Mouse (Mus musculus) neural tube, embryonic 15.5 days (tissue): ENCODE measurements around the gene Mecp2. TPM values are rescaled to one million over a fixed set of nuclear protein-coding genes. Genes with fewer than 3 reads are reported as not detected.
"Not testable (repeated sequence)": the region's sequence is repeated elsewhere in the genome, so short reads cannot be mapped to it uniquely, and the experiment has no call there.

Experiments used
- ATAC-seq: fragments of 200-750 bp; cut with Nextera tagmentation; 2 replicates; pipeline ENCODE4 v1.8.0; 2017; ENCODE audit warnings: mild to moderate bottlenecking, moderate TSS enrichment, moderate library complexity; ENCODE audit not compliant: low FRiP score
- H3K27ac ChIP-seq: fragments of 300-500 bp; sonication (generic); replicated peaks from 2 replicates; pipeline ENCODE4 v1.5.1; 2015; ENCODE audit warnings: mild to moderate bottlenecking, inconsistent platforms
- H3K27me3 ChIP-seq: fragments of 300-500 bp; sonication (generic); replicated peaks from 2 replicates; pipeline ENCODE4 v1.6.1; 2015; ENCODE audit warnings: inconsistent platforms
- H3K36me3 ChIP-seq: fragments of 300-500 bp; sonication (generic); 2 replicates; pipeline ENCODE4 v1.6.1; 2015; ENCODE audit warnings: inconsistent platforms
- H3K4me1 ChIP-seq: fragments of 300-500 bp; sonication (generic); 2 replicates; pipeline ENCODE4 v1.6.1; 2015; ENCODE audit warnings: inconsistent platforms
- H3K4me2 ChIP-seq: fragments of 300-500 bp; sonication (generic); 2 replicates; pipeline ENCODE4 v1.6.1; 2015; ENCODE audit warnings: inconsistent platforms, mild to moderate bottlenecking, moderate library complexity
- H3K4me3 ChIP-seq: fragments of 300-500 bp; sonication (generic); replicated peaks from 2 replicates; pipeline ENCODE4 v1.5.1; 2015; ENCODE audit warnings: mild to moderate bottlenecking, inconsistent platforms
- H3K9ac ChIP-seq: fragments of 300-500 bp; sonication (generic); replicated peaks from 2 replicates; pipeline ENCODE4 v1.6.1; 2015; ENCODE audit warnings: mild to moderate bottlenecking, inconsistent platforms
- H3K9me3 ChIP-seq: fragments of 300-500 bp; sonication (generic); replicated peaks from 2 replicates; pipeline ENCODE4 v1.6.1; 2016; ENCODE audit warnings: inconsistent platforms
- WGBS: fragments of 180-500 bp; shearing (Covaris S2); methylation state at CpG from one replicate; pipeline ENCODE4 v1.1.7; 2015; ENCODE audit warnings: mixed read lengths; 5-methylcytosine and 5-hydroxymethylcytosine counted together
- polyA plus RNA-seq: library from polyadenylated mRNA; unstranded; fragments of >200 nt; fragmentation: Nextera tagmentation; extraction: Ambion mirVana; gene quantifications from 2 replicates; pipeline ENCODE4 v1.2.1, GENCODE M21; 2015

Mecp2 gene
- 11.2 and 11.7 TPM in 2 replicates for polyA plus RNA-seq

- not testable (repeated sequence) for H3K36me3 ChIP-seq, H3K4me1 ChIP-seq, H3K9ac ChIP-seq, H3K27ac ChIP-seq, ATAC-seq, H3K4me2 ChIP-seq, H3K4me3 ChIP-seq, H3K27me3 ChIP-seq, H3K9me3 ChIP-seq
- 31% methylated on average over 1 of the region's 1 CpGs for WGBS
Measured at GRCm38 (mm10) chrX:74135263-74135662, at the start of gene Mecp2. Gene Mecp2 (minus strand): TSS chrX:74135363.

DNA sequence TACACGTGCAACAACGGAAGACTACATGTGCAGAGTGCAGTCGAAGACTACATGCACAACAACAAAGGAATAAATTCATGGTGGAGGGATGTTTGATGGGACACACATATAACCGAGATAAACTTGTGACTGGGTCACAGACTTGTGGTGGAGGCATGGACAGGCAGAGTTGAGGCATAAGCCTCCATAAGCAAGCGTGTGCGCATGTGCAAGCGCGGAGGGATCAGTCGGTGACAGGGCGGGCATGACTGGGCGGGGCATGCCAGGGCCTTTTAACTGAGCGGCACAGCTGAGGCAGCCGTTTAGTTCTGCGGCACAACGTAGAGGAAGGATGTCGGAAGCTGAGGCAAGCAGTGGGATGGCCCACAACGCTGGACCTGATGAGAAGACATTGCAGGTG, 41.8 kb upstream of the Mecp2 start, which contains the start of gene Tktl1:
TSS of gene Tktl1 (plus strand) at position 301 of the 400 bp plus-strand sequence.
- no peak within 1 kb of the TSS for H3K4me3 ChIP-seq

GRCm38 (mm10) chrX:74167738-74168137, 32.6 kb upstream of the Mecp2 start, which contains the start of gene Tex28:
Gene Tex28 (minus strand): TSS chrX:74167838.
- Histone ChIP-seq H3K27ac (no peak within 1 kb of the TSS), H3K9ac (no peak within 1 kb of the TSS), H3K4me2 (no peak within 1 kb of the TSS), H3K4me3 (no peak within 1 kb of the TSS), H3K27me3 (no peaks in the 10 kb centered on the region), H3K36me3 (no peaks in the 10 kb centered on the region), H3K9me3 (no peaks in the 10 kb centered on the region), H3K4me1 (no peaks in the 10 kb centered on the region)
- ATAC-seq: no peak
- WGBS: 97% methylated on average over 1 of the region's 1 CpGs

More for the DNA sequence above, 41.8 kb upstream of the Mecp2 start, which contains the start of gene Tktl1:
- H3K4me2 ChIP-seq: no peak within 1 kb of the TSS
- ATAC-seq: no peak
- no peaks in the 10 kb centered on the region for H3K9me3 ChIP-seq
- H3K36me3 ChIP-seq: no peaks in the 10 kb centered on the region
- no peaks in the 10 kb centered on the region for H3K4me1 ChIP-seq
- no peaks in the 10 kb centered on the region for H3K27me3 ChIP-seq
- H3K9ac ChIP-seq: no peak within 1 kb of the TSS
- 90% methylated on average over 17 of the region's 17 CpGs for WGBS
- no peak within 1 kb of the TSS for H3K27ac ChIP-seq

- H3K4me1 ChIP-seq: no peaks in the 10 kb centered on the region
- H3K4me3 ChIP-seq: no peak within 1 kb of the TSS
- H3K9me3 ChIP-seq: no peaks in the 10 kb centered on the region
- H3K27me3 ChIP-seq: no peaks in the 10 kb centered on the region
- H3K9ac ChIP-seq: no peak within 1 kb of the TSS
- H3K27ac ChIP-seq: no peak within 1 kb of the TSS
- ATAC-seq: no peak
- H3K36me3 ChIP-seq: no peaks in the 10 kb centered on the region
- H3K4me2 ChIP-seq: no peak within 1 kb of the TSS
Measured at GRCm38 (mm10) chrX:74127164-74127563, 8.0 kb downstream of the Mecp2 start, which contains the start of gene Opn1mw. Gene Opn1mw (plus strand): TSS chrX:74127464.

- H3K27ac ChIP-seq: no peak overlapping the region
Measured at GRCm38 (mm10) chrX:74124975-74125374, 10.2 kb downstream of the Mecp2 start.

GRCm38 (mm10) chrX:74115511-74115910, 19.7 kb downstream of the Mecp2 start:
- H3K9ac ChIP-seq: no peak overlapping the region
- WGBS: 25% methylated on average over 10 of the region's 10 CpGs

More at GRCm38 (mm10) chrX:74124975-74125374, 10.2 kb downstream of the Mecp2 start:
- no peak for ATAC-seq
- Histone ChIP-seq H3K9ac (no peak overlapping the region), H3K4me2 (no peak overlapping the region), H3K27me3 (no peaks in the 10 kb centered on the region), H3K9me3 (no peaks in the 10 kb centered on the region), H3K4me1 (no peaks in the 10 kb centered on the region), H3K4me3 (no peak overlapping the region), H3K36me3 (no peaks in the 10 kb centered on the region)
- WGBS: 66% methylated on average over 2 of the region's 2 CpGs

GRCm38 (mm10) chrX:74114036-74114435, 21.1 kb downstream of the Mecp2 start:
- no peak overlapping the region for H3K4me2 ChIP-seq
- no peak overlapping the region for H3K4me3 ChIP-seq
- H3K9ac ChIP-seq: no peak overlapping the region
- no peaks in the 10 kb centered on the region for H3K9me3 ChIP-seq
- no peak for ATAC-seq
- no peaks in the 10 kb centered on the region for H3K36me3 ChIP-seq
- H3K27me3 ChIP-seq: no peaks in the 10 kb centered on the region
- H3K4me1 ChIP-seq: no peaks in the 10 kb centered on the region
- no peak overlapping the region for H3K27ac ChIP-seq

More at GRCm38 (mm10) chrX:74115511-74115910, 19.7 kb downstream of the Mecp2 start:
- Histone ChIP-seq H3K27ac (no peak overlapping the region), H3K4me3 (peak overlapping the region; percentile 27), H3K36me3 (no peaks in the 10 kb centered on the region), H3K27me3 (no peaks in the 10 kb centered on the region), H3K4me2 (peak overlapping the region; percentile 47), H3K9me3 (no peaks in the 10 kb centered on the region), H3K4me1 (no peaks in the 10 kb centered on the region)
- peak; percentile 76 for ATAC-seq

DNA sequence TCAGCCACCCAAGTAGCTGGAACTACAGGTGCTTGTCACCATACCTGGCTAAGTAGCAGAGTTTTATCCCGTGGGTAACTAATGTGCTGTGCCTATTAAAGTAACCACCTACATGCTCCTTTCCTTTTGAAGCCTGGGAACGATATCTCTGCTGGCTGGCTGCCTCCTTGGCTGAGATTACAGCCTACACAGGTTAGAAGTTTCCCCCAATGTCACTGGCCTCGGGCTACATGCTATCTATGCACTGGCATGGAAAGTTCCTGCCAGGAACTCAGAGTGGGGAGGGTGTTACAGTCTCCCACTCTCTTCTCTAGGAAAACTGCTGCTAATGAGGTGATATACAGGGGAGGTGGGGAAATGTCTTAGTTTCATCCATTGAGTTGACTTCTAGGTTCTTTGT, 26.4 kb downstream of the Mecp2 start:
- Histone ChIP-seq H3K9ac (no peak overlapping the region), H3K4me3 (no peak overlapping the region), H3K9me3 (no peaks in the 10 kb centered on the region), H3K27ac (no peak overlapping the region), H3K36me3 (no peaks in the 10 kb centered on the region), H3K4me1 (no peaks in the 10 kb centered on the region), H3K27me3 (no peaks in the 10 kb centered on the region), H3K4me2 (no peak overlapping the region)
- 51% methylated on average over 3 of the region's 3 CpGs for WGBS
- no peak for ATAC-seq

DNA sequence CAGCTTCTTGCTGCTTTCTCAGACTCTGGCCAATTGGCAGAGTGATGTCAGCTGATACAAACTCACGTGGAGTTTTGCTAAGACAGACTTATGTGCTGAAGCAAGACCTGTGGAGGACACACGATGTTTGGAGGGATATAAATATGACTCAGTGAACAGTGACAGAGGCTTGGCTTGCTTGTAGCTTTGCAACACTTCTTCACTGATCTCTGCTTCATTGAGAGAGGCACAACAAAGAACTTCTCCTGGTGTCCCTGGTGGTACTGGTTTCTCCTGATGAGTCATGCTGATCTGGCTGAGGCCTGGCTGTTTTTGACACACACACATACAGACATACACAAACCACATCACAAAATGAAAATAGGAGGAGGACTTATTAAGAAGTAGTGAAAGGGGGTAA, 29.2 kb downstream of the Mecp2 start:
- 65% methylated on average over 2 of the region's 2 CpGs for WGBS
- no peak overlapping the region for H3K4me2 ChIP-seq
- no peaks in the 10 kb centered on the region for H3K9me3 ChIP-seq
- H3K4me1 ChIP-seq: no peaks in the 10 kb centered on the region
- no peak overlapping the region for H3K27ac ChIP-seq
- no peaks in the 10 kb centered on the region for H3K27me3 ChIP-seq
- no peaks in the 10 kb centered on the region for H3K36me3 ChIP-seq
- no peak overlapping the region for H3K9ac ChIP-seq
- no peak for ATAC-seq
- no peak overlapping the region for H3K4me3 ChIP-seq

DNA sequence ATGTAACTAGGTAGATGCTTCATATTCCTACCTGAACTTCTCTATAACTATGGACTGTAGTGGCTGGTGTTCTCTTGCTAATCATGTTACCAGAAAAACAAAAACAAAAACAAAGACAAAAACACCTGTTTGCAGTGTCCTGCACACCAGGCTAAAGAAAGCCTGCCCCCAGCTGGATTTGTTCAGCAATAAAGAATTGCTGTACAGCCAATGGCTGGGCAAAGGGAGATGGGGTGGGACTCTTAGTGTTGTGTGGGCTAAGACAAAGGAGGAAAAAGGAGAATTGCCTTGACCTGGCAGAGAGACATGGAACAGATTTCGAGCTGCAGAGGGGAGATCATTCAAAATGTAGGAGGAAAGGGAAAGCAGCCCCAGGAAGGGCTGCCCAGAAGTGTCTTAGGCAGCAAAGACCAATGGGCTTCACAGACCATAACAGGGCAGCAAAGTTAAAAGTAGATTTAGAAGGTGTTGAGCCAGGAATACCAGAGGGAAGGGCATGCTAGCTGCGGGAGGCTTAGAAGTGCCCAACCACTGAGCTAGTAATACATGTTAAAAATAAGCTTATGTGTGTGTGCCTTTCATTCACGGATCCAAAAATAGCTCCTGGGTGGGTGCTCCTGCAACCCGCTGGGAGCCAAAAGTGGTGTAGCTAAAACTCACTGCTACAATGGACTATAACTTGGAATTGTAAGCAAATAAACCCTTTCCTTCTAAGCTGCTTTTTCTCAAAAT, 31.5 kb downstream of the Mecp2 start:
- Histone ChIP-seq H3K27ac (no peak overlapping the region), H3K36me3 (no peaks in the 10 kb centered on the region), H3K4me3 (no peak overlapping the region), H3K27me3 (no peaks in the 10 kb centered on the region), H3K4me2 (no peak overlapping the region), H3K9ac (no peak overlapping the region), H3K9me3 (no peaks in the 10 kb centered on the region), H3K4me1 (no peaks in the 10 kb centered on the region)
- WGBS: 68% methylated on average over 4 of the region's 4 CpGs
- ATAC-seq: no peak

DNA sequence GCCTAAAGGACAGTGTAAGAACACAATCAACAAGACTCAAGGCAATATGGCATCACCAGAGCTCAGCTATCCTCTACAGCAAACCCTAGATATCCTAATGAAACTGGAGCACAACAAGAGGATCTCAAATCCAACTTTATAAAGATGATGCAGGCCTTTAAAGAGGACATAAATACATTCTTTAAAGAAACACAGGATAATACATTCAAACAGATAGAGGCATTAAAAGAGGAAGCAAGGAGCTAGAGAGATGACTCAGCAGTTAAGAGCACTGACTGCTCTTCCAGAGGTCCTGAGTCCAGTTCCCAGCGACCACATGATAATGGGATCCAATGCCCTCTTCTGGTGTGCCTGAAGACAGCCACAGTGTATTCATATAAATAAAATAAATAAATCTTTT, 40.0 kb downstream of the Mecp2 start:
- no peak overlapping the region for H3K9ac ChIP-seq
- no peaks in the 10 kb centered on the region for H3K9me3 ChIP-seq
- no peaks in the 10 kb centered on the region for H3K36me3 ChIP-seq
- H3K27me3 ChIP-seq: no peaks in the 10 kb centered on the region
- ATAC-seq: no peak
- no peak overlapping the region for H3K4me2 ChIP-seq
- H3K27ac ChIP-seq: no peak overlapping the region
- WGBS: 62% methylated on average over 1 of the region's 1 CpGs
- H3K4me1 ChIP-seq: no peaks in the 10 kb centered on the region
- H3K4me3 ChIP-seq: no peak overlapping the region

GRCm38 (mm10) chrX:74085601-74086038, 49.5 kb downstream of the Mecp2 start:
- Histone ChIP-seq H3K36me3 (no peaks in the 10 kb centered on the region), H3K9ac (peak overlapping the region; percentile 64), H3K27ac (peak overlapping the region; percentile 96), H3K4me3 (peak overlapping the region; percentile 55), H3K9me3 (no peaks in the 10 kb centered on the region), H3K4me1 (peaks cover 22% of the 10 kb centered on the region), H3K27me3 (no peaks in the 10 kb centered on the region), H3K4me2 (peak overlapping the region; percentile 55)
- peak; percentile 99 for ATAC-seq
- WGBS: 9% methylated on average over 20 of the region's 27 CpGs
